Mouse (Mus musculus) granulocyte monocyte progenitor cell, adult 5-6 weeks (primary cell): Measurements from ENCODE around the gene Tmem132d. TPM values are rescaled to one million over a fixed set of nuclear protein-coding genes. Genes with fewer than 3 reads are reported as not detected.

Experiments
- ATAC-seq: replicated peaks from 2 replicates; pipeline ENCODE4 v1.8.0; 2016; ENCODE audit warnings: mild to moderate bottlenecking, moderate TSS enrichment, inconsistent platforms; ENCODE audit not compliant: poor library complexity, severe bottlenecking
- total RNA-seq, 2 experiments: library from RNA; stranded (forward) in 1 of 2; stranded (reverse) in 1 of 2; fragments of 200-712, 200-1000 nt in 1 of 2; fragments of >200 nt in 1 of 2; fragmentation: Nextera tagmentation in 1 of 2; gene quantifications; 2 replicates each; pipeline ENCODE4 v1.2.3; 2014 to 2017

The Tmem132d gene
- total RNA-seq, 2 experiments from 2014 or later = not detected

DNA sequence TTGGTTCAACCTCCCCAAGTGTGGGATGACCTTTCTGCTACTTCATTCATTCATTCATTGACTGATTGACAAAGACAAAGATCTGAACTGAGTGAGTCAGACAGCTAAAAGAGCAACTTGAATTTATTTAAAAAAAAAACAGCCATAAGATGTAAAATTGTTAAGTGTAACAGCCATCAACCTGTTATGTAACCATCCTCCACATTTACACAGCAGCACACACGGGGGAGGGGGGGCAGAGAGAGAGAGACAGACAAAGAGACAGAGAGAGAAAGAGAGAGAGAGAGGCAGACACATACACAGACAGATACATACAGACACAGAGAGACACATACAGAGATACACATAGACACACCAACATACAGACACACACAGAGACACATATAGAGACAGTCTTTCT lies 197.3 kb downstream of the Tmem132d start:
- no peak for ATAC-seq

DNA sequence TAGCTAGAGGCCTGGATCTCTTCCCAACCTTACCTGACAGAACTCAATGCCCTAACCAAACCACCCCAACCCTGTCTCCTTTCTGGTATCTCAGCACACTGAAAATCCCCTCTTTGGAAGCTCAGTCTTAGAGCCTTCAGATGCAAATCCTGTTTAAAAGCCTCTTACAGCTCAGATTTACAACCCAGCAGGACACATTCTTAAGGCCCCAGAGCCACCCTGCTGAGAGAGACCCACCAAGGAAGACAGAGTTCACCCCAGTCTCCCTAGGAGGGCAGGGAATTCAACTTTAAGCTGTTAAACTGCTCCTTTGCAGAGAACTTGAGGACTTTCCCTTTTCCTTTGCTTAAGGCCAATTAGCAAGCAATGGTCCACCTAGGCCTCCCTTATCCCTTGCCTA lies 199.8 kb downstream of the Tmem132d start:
- ATAC-seq = no peak

- no peak for ATAC-seq
Measured at GRCm38 (mm10) chr5:128218281-128218680, 214.6 kb downstream of the Tmem132d start.

GRCm38 (mm10) chr5:128211125-128211524 lies 221.8 kb downstream of the Tmem132d start:
- ATAC-seq = no peak

GRCm38 (mm10) chr5:128205716-128206115 lies 227.2 kb downstream of the Tmem132d start:
- ATAC-seq = no peak

DNA sequence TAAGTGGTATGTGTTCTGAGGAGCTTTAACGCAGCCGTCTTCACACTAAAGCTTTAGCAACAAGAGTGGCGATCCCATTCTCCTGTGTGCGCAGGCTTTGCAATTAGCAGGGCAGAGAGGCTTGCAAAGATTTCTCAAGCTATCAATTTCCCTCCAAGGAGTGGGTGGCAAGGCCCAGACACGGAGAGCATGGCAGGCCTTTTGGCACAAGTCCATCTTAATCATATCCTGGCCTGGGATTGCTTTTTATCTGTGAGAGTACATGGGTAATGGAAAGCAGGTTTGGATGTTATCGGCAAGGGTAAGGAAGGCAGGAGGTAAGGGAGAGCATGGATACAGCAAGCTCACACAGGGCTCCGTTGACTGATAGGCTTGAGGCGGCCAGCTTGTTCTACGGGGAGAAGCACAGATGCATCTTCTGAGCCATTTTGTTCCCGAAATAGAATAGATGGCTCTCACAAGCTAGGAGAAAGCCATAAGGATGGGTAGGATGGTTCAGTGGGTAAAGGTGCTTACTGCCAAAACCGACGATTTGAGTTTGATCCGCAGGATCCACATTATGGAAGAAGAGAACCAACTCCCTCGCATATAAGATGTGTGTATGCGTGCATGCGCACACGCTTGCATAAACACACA lies 228.1 kb downstream of the Tmem132d start:
- ATAC-seq = no peak

GRCm38 (mm10) chr5:128203879-128204581 lies 228.8 kb downstream of the Tmem132d start:
- no peak for ATAC-seq

- no peak for ATAC-seq
Measured at GRCm38 (mm10) chr5:128194106-128194505, 238.8 kb downstream of the Tmem132d start.

GRCm38 (mm10) chr5:128192485-128193055 lies 240.3 kb downstream of the Tmem132d start:
- no peak for ATAC-seq

DNA sequence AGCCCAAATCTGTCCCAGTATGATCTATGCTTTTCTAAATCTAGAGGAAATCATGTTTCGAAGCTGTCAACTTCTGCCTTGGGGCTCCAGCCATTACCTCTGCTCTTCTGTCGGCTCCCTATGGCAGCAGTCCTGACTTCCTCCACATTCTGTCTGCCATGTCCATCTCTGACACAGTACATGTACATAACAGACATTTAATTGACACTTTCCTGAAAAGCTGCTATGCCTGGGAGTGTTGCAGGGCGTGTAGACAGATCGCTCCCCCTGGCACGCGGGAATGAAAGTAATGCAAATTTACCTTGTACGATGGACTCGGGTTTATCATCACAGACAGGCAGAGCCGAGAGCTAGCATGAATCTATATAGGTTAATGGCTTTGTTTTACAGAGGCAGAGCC lies 241.2 kb downstream of the Tmem132d start:
- ATAC-seq = no peak

DNA sequence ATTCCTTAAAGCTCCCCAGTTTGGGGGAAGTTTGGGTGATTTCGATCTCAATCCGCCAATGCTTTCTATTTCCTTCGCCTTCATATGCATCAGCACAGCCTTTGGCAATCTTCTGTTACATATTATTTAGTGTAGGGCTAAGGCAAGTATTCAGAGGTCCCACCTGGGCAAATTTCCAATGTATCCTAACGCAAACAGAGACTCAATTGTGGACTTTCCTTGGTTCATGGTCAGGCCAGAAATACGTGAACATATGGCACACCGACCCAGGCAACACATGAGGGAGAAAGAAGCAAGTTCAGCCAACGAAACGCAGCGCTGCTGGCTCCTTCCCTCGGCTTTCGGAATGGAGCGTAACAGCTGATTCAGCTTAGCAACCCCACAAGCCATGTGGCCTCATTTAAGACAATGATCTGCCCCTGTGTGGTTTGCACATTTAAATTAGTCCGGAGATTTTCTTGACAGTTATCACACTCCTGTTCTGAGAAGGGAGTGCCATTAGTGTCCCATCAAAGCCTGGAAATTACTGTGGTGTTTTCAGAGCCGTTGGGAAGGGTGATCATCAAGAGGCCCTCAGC lies 242.5 kb downstream of the Tmem132d start:
- ATAC-seq = no peak

DNA sequence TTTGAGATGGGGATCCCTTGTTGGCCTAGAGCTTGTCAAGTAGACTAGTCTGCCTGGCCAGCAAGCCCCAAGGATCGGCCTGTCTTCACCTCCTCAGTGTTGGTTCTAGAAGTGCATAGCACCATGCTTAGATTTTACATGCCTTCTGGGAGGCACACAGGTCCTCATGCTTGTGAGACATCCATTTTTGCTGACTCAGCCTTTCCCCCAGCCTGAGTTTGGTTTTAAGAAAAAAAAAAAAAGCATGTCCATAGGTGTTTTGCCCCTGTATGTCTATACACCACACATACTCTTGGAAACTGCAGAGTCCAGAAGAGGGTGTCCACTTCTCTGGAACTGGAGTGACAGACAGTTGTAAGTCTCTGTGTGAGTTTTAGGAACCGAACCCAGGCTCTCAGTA lies 256.6 kb downstream of the Tmem132d start:
- no peak for ATAC-seq

- ATAC-seq = no peak
Measured at GRCm38 (mm10) chr5:128158901-128159675, 273.8 kb downstream of the Tmem132d start.

- no peak for ATAC-seq
Measured at GRCm38 (mm10) chr5:128151461-128151860, 281.4 kb downstream of the Tmem132d start.

DNA sequence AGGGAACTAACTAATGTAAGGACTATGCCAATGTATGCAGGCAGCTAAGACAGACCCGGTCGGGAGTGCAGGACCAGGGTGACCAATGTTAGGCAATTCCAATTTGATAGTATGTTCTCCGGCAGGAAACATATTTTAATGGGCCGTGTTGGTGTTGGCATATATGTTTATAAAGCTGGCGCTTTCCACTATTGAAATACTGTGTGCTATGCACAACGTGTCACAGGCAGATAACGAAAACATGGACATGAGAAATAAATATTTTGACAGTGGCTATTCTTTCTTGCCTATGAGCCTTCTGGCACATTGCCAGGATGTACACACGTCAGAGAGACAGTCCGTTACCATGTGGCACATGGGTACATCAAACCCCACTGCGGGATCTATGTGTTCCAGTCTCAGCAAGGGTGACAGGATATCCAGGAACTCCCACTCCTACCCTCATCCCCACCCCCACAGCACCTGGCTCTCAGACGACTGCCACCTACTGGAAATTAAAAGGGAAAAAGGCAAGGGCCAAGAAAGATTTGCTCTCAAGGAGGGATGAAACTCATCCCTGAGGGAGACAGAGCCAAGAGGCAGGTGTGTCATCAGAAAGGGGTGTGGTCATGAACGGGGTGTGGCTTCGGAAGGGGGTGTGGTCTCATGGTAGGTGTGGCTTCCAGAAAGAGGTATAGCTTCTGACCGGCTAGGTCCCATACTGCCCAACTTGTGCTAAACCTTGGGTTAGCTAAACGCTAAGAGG lies 285.8 kb downstream of the Tmem132d start:
- no peak for ATAC-seq

GRCm38 (mm10) chr5:128144799-128145198 lies 288.1 kb downstream of the Tmem132d start:
- ATAC-seq = no peak

- peak; percentile 46; the same call in 1 of the 2 replicates for ATAC-seq
Measured at GRCm38 (mm10) chr5:128136818-128137217, 296.1 kb downstream of the Tmem132d start.

DNA sequence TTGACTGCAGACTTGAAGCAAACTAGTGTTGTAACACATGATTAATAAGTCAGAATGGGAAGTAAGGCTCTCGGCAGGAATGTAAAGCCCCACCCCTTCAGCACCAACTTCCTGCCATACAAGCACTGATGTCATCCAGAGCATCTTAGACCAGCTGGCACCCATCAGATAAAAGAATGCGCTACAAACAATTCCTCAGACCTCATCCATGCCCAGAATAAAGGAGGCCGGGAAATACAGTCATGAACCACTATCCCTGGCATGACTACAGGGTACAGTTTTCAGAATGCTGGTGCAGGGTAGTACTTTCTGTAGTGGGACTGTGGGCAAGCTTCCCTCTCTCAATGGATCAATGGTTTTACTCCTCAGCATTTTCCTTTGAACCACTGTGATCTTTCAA lies 310.2 kb downstream of the Tmem132d start:
- no peak for ATAC-seq

DNA sequence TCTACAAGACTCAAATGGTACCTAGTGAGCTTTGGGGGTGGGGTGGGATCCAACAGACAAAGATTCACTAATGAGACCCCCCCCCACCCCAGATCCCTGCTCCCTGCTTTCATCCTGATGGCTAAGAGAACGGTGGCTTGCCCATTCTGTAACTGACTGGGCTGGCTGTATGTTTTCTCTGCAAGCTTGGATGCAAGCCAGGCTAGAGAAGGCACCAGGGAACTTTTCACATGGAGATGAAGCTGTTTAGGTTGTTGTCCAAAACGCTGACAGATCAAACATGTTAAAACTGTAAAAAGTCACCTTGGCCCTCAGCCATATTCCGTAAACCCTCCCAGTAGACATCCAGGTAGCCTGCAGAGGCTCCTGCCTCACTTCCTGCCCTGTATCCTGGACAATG lies 313.7 kb downstream of the Tmem132d start:
- no peak for ATAC-seq

- no peak for ATAC-seq
Measured at GRCm38 (mm10) chr5:128113107-128113506, 319.8 kb downstream of the Tmem132d start.
